Mouse (Mus musculus): ENCODE measurements around the gene Cyyr1.
A peak's percentile ranks its signal among the peaks of the same experiment; 100 is the strongest.
"Not testable (repeated sequence)": the region's sequence is repeated elsewhere in the genome, so short reads cannot be mapped to it uniquely, and the experiment has no call there.

Cyyr1 gene

GRCm38 (mm10) chr16:85553297-85553696 lies at the start of gene Cyyr1:
TSS of gene Cyyr1 (minus strand) at chr16:85553397.
- not testable (repeated sequence) for DNase-seq (ENCODE audit: low spot score in 2 of 2)

GRCm38 (mm10) chr16:85588844-85589243 lies 35.6 kb upstream of the Cyyr1 start:
- DNase-seq (ENCODE audit: low spot score in 2 of 2), result no peak

DNA sequence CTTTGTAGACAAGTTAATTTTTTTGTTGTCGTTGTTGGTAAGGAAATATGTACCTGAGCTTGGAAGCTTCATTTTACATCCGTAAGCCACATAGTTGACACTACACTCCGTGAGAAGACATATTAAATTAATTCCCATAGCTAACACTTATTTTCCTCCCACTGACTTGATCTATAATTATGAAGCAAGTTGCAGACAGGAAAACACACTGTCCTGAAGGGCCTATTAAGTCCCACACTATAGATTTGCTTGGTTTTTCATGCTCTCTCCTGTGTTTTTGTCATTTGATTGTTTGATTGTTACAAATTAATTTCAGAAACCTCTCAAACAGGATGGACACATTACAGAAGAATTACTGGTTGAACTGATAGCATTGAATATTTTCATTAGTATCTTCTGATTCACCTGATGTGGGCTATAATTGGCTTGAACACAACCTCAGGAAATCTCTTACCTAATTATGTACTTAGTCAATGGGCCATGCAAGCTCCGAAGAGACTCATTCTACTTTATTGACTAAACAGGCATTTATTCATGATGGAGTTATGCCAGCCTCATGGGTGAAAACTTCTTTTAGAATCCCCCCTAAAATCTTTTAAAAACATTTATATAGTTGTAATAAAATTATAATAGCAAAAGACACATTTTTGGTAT lies 34.5 kb upstream of the Cyyr1 start:
- DNase-seq (ENCODE audit: low spot score in 2 of 2), result no peak

DNA sequence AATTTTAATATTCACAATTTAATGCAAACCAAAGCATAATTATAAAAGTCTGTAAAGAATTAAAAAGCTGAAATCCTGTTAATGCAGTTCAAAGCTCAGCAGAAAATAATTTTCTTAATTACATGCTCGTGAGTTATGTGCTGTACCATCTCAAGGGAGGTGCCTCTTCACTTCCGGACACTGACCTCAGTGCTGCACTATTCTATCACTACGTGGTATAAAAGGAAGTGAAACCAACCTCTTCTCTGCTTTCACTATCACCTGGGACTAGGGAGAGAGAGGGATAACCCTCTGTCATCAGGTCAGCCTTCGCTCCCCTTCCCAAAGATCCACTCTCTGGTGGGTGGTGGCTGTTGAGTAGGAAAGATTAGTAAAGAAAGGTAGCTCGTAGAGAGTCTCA lies 13.3 kb upstream of the Cyyr1 start:
- no peak for DNase-seq (ENCODE audit: low spot score in 2 of 2)

DNA sequence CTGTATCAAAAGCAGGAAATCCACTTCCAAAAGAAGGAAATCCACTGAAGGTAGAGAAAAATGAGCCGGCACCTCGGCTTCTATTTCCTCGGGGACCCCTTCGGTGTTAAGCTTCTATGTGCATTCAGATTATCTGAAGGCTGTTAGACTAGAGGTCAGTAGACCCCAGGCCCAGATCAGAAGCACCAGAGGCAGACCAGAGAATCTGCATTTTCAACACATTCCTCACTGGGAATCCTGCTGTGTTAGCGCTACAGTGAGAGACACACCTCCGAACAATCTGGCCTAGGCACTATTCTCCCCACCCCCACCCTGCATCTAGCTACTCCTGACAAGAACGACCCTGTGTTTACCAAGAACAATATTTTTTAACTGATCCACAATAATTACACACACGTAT lies 641 bp upstream of the Cyyr1 start:
- DNase-seq (ENCODE audit: low spot score in 2 of 2), result no peak

- not testable (repeated sequence) for DNase-seq (ENCODE audit: low spot score in 2 of 2)
Observed at GRCm38 (mm10) chr16:85551976-85552375, 1.2 kb downstream of the Cyyr1 start.

GRCm38 (mm10) chr16:85549971-85550567 lies 3.1 kb downstream of the Cyyr1 start:
- DNase-seq (ENCODE audit: low spot score in 2 of 2), result peak in 1 of 2 experiments; percentile 27

GRCm38 (mm10) chr16:85546519-85546918 lies 6.7 kb downstream of the Cyyr1 start:
- DNase-seq (ENCODE audit: low spot score in 2 of 2), result no peak

GRCm38 (mm10) chr16:85541676-85542273 lies 11.4 kb downstream of the Cyyr1 start:
- DNase-seq (ENCODE audit: low spot score in 2 of 2), result no peak

DNA sequence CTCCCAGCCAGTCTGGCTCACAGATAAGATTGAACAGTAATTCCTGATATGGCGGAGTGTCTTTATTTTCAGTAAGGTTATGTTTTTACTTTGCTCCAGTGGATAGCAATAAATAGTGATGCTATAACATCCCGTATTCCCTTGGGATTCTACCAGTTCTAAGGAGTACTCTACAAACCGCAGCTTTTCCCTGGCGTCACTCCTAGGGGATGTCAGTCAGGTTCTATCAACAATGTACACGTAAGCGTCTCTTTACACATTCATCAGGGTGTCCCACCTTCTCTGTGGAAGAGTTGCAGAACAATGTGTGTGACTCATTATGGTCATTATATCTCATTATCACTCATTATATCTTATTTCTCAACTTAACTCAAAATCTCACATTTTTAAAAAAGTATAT lies 12.2 kb downstream of the Cyyr1 start:
- no peak for DNase-seq (ENCODE audit: low spot score in 2 of 2)

DNA sequence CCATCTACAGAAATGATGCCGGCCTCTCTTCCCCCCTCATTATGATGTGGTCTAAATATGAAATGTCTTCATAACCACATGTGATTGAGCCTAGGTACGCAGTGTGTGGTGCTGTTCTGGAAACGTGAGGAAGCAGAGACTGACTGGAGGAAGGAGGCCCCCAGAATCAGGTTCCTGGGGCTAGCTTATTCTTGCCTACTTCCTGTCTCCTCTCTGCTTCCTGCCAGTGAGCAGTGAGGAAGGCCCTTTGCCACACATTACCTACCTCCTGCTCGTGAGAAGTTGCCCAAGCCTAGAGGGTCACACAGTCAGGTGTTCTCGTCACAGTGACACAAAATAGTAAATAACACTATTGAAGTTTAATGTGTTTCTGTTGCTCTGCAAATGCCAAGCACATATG lies 14.8 kb downstream of the Cyyr1 start:
- no peak for DNase-seq (ENCODE audit: low spot score in 2 of 2)

DNA sequence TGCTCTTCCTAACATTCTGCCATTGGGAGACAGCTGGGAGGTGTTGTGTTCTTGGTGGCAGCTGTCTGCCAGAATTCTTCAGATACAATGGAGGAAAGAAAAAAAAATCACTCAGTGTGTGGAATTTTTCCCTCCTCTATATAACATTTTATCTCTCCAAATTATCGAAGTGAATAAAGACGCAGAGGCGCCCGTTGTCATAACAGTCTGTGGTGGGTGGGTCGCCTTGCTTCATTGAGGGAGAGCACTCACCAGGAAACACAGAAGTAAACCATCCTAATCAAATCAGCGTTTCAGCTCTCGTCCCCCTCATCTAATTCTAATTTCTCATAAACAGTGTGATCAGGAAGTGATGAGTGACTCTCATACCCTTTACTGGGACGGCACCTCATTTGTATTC lies 17.1 kb downstream of the Cyyr1 start:
- DNase-seq (ENCODE audit: low spot score in 2 of 2), result no peak

- DNase-seq (ENCODE audit: low spot score in 2 of 2), result peak in 1 of 2 experiments; percentile 10
Observed at GRCm38 (mm10) chr16:85527743-85528620, 25.2 kb downstream of the Cyyr1 start.

DNA sequence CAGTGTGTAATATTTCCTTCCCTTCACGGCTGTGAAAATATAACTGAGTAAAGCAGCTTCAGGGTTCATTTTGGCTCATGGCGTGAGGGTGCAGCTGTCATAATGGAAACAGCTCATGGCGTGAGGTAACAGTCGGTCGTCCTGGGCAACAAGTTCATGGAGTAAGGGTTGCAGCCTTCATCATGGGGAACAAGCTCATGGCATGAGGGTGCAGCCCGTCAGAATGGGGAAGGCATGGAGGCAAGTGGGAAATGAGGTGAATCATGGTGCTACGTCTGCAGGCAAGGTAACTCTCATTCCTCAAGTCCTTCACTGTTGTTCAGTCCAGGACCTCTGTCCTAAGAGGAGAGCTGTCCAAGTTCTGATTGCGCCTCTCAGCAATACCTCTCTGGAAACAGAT lies 28.6 kb downstream of the Cyyr1 start:
- no peak for DNase-seq (ENCODE audit: low spot score in 2 of 2)

DNA sequence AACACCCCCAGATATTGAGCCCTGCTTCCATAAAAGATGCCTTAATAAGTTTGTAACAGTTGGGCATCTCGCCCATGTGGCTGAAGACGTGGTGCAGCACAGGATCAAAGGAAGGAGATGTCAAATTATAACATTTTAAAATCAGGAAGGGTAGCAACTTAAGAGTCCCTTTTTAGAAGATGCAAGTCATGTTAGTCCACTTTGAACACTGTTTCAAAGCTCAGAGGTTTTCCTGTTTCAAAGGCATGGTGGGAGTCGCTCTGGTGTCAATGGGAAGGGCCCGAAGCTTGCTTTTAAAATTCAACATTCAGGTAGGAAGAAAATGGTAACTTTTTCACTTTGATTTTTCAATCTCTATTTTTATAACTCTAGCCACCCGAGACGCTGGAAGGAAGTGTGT lies 45.9 kb downstream of the Cyyr1 start:
- no peak for DNase-seq (ENCODE audit: low spot score in 2 of 2)

DNA sequence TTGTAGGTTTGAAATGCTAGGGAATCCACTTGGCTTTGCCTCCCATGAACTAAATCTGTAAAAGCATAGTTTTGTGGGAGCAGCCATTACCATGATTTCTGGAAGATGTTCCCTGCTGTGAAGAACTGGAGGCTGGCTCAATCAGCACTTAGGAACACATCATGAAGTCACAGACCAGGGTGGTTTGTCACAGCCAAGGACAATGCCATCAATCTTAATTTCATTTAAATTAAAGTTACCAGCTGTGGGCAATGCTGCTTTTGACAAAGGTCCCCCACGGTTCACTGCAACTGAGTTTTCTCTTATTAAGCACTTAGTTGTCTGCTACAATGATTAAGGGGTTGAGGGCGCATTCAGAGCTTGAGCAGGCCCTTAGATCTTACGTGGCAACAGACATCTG lies 48.1 kb downstream of the Cyyr1 start:
- no peak for DNase-seq (ENCODE audit: low spot score in 2 of 2)

DNA sequence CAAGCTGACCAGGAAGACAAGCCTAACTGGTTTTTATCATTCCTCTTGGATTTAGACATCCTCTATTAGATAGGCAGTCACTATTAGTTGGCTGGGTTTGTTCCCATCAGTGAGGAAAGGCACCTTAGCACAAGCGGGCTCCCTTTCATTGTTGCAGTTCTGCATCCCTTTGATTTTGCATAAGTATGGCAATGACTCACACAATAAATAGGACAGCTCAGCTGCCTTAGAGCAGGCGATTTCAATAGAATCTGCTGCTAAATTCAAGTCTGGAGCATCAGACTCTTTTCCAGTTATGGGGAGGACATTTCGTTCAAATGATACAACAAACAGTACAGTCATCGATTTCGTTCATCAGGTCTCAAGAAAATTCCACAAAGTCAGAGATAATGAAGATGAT lies 49.8 kb downstream of the Cyyr1 start:
- no peak for DNase-seq (ENCODE audit: low spot score in 2 of 2)

GRCm38 (mm10) chr16:85495837-85496236 lies 57.4 kb downstream of the Cyyr1 start:
- DNase-seq (ENCODE audit: low spot score in 2 of 2), result no peak

- peak in 1 of 2 experiments; percentile 4 for DNase-seq (ENCODE audit: low spot score in 2 of 2)
Observed at GRCm38 (mm10) chr16:85488105-85488607, 65.0 kb downstream of the Cyyr1 start.

- DNase-seq (ENCODE audit: low spot score in 2 of 2), result no peak
Observed at GRCm38 (mm10) chr16:85487266-85487665, 65.9 kb downstream of the Cyyr1 start.

DNA sequence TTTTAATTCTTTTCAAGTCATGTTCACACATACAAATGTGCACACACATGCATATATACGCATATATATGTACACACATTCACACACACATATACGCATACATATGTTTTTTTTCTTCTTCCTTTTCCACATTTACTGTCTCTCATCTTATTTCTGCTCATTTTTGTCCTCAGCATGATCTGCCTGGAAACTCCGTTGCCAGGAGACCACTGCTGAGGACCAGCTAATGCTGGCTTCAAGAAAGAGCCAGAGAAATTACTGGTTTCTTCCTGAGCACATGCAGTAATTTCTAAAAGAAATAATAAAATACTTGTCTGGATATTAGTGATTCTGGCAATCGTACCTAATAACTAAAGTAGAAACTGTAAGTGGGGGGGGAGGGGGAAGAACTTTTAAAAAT lies 68.6 kb downstream of the Cyyr1 start:
- DNase-seq (ENCODE audit: low spot score in 2 of 2), result no peak

GRCm38 (mm10) chr16:85474552-85475071 lies 78.6 kb downstream of the Cyyr1 start:
- DNase-seq (ENCODE audit: low spot score in 2 of 2), result no peak
